Mouse (Mus musculus): ENCODE data around the gene Rpp25. TPM values are rescaled to one million over a fixed set of nuclear protein-coding genes. Genes with fewer than 3 reads are reported as not detected.

Rpp25 gene
- total and polyA plus RNA-seq, 2 experiments from 2014 or later = 11.7 to 17.0 TPM

GRCm38 (mm10) chr9:57517113-57517512 is 13.3 kb downstream of the Rpp25 start:
- TF ChIP-seq CTCF (IDR thresholded peaks at IDR 0.05; ENCODE audit: low read depth) = peak; percentile 89
- no peaks in the 10 kb centered on the region for H3K27me3 ChIP-seq (ENCODE audit: insufficient read depth, low read length)
- H3K9me3 ChIP-seq (ENCODE audit: low read length) = no peaks in the 10 kb centered on the region
- no peaks in the 10 kb centered on the region for H3K36me3 ChIP-seq (ENCODE audit: insufficient read depth, low read length)
- no peak overlapping the region for H3K27ac ChIP-seq
- no peak overlapping the region for H3K9ac ChIP-seq (replicated peaks; ENCODE audit: low read length)
- no peak for ATAC-seq
- H3K4me2 ChIP-seq (ENCODE audit: low read depth, low read length) = no peak overlapping the region
- H3K4me3 ChIP-seq (ENCODE audit: low read length) = no peak overlapping the region
- DNase-seq (ENCODE audit: low spot score) = peak; percentile 90
- 12% methylated on average over 3 of the region's 3 CpGs for WGBS
- H3K4me1 ChIP-seq (ENCODE audit: insufficient read depth, low read length) = peaks cover 2% of the 10 kb centered on the region; the same call in 1 of the 2 replicates

GRCm38 (mm10) chr9:57520375-57521055 is 16.7 kb downstream of the Rpp25 start:
- H3K4me1 ChIP-seq (ENCODE audit: insufficient read depth, low read length) = peaks cover 10% of the 10 kb centered on the region; the same call in 1 of the 2 replicates
- 25% methylated on average over 16 of the region's 16 CpGs for WGBS
- peak overlapping the region; percentile 98 for H3K9ac ChIP-seq (replicated peaks; ENCODE audit: low read length)
- H3K4me3 ChIP-seq (ENCODE audit: low read length) = peak overlapping the region; percentile 98
- DNase-seq (ENCODE audit: low spot score) (no peak), ATAC-seq (peak; percentile 54)
- H3K36me3 ChIP-seq (ENCODE audit: insufficient read depth, low read length) = no peaks in the 10 kb centered on the region
- H3K27ac ChIP-seq = peak overlapping the region; percentile 97
- H3K9me3 ChIP-seq (ENCODE audit: low read length) = no peaks in the 10 kb centered on the region
- peak; percentile 32 for TF ChIP-seq CTCF (IDR thresholded peaks at IDR 0.05; ENCODE audit: low read depth)
- peak overlapping the region; percentile 77 for H3K4me2 ChIP-seq (ENCODE audit: low read depth, low read length)
- H3K27me3 ChIP-seq (ENCODE audit: insufficient read depth, low read length) = no peaks in the 10 kb centered on the region

GRCm38 (mm10) chr9:57521056-57521911 is 17.5 kb downstream of the Rpp25 start, which contains the start of gene Cox5a:
Gene Cox5a (plus strand): TSS chr9:57521274.
- peak; percentile 97 for DNase-seq (ENCODE audit: low spot score)
- TF ChIP-seq CTCF (IDR thresholded peaks at IDR 0.05; ENCODE audit: low read depth) = no peak; the same call in 1 of the 2 replicates
- H3K4me3 ChIP-seq (ENCODE audit: low read length) = peak within 1 kb of the TSS; percentile 98
- WGBS = 2% methylated on average over 92 of the region's 95 CpGs
- no peaks in the 10 kb centered on the region for H3K27me3 ChIP-seq (ENCODE audit: insufficient read depth, low read length)
- no peaks in the 10 kb centered on the region for H3K9me3 ChIP-seq (ENCODE audit: low read length)
- peak within 1 kb of the TSS; percentile 77 for H3K4me2 ChIP-seq (ENCODE audit: low read depth, low read length)
- peak within 1 kb of the TSS; percentile 97 for H3K27ac ChIP-seq
- H3K36me3 ChIP-seq (ENCODE audit: insufficient read depth, low read length) = no peaks in the 10 kb centered on the region
- ATAC-seq = peak; percentile 96
- H3K4me1 ChIP-seq (ENCODE audit: insufficient read depth, low read length) = peaks cover 10% of the 10 kb centered on the region; the same call in 1 of the 2 replicates
- H3K9ac ChIP-seq (replicated peaks; ENCODE audit: low read length) = peak within 1 kb of the TSS; percentile 98

- no peak for TF ChIP-seq CTCF (IDR thresholded peaks at IDR 0.05; ENCODE audit: low read depth)
Measured at GRCm38 (mm10) chr9:57522114-57522860, 18.5 kb downstream of the Rpp25 start.

DNA sequence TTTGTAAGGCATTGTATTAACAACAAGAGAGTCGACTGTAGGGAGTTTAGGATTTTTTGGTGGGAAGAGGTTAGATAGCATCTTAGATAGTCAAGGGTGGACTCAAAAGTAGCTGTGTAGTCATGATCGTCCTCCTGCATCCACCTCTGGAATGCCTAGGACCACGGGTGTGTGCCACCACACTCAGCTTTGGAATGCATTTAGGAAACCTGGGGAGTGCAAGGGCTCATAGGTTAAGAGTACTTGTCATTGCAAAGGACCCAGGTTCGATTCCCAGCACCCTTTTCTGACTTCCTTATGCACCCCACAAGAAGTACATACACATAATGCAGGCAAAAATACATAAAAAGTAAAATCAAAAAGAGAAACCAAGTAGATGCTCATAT is 19.0 kb downstream of the Rpp25 start:
- Histone ChIP-seq H3K4me2 (ENCODE audit: low read depth, low read length) (peak overlapping the region; percentile 77), H3K4me3 (ENCODE audit: low read length) (peak overlapping the region; percentile 98), H3K36me3 (ENCODE audit: insufficient read depth, low read length) (no peaks in the 10 kb centered on the region), H3K4me1 (ENCODE audit: insufficient read depth, low read length) (peaks cover 10% of the 10 kb centered on the region; the same call in 1 of the 2 replicates), H3K27ac (no peak overlapping the region), H3K9ac (replicated peaks; ENCODE audit: low read length) (peak overlapping the region; percentile 98; the same call in 1 of the 2 replicates), H3K27me3 (ENCODE audit: insufficient read depth, low read length) (no peaks in the 10 kb centered on the region), H3K9me3 (ENCODE audit: low read length) (no peaks in the 10 kb centered on the region)
- DNase-seq (ENCODE audit: low spot score) = no peak
- TF ChIP-seq CTCF (IDR thresholded peaks at IDR 0.05; ENCODE audit: low read depth) = no peak
- ATAC-seq = no peak
- 82% methylated on average over 4 of the region's 4 CpGs for WGBS

More at GRCm38 (mm10) chr9:57522114-57522860, 18.5 kb downstream of the Rpp25 start:
- Histone ChIP-seq H3K27ac (peak overlapping the region; percentile 97), H3K4me2 (ENCODE audit: low read depth, low read length) (peak overlapping the region; percentile 77), H3K27me3 (ENCODE audit: insufficient read depth, low read length) (no peaks in the 10 kb centered on the region), H3K36me3 (ENCODE audit: insufficient read depth, low read length) (no peaks in the 10 kb centered on the region), H3K4me1 (ENCODE audit: insufficient read depth, low read length) (peaks cover 10% of the 10 kb centered on the region; the same call in 1 of the 2 replicates), H3K9ac (replicated peaks; ENCODE audit: low read length) (peak overlapping the region; percentile 98), H3K4me3 (ENCODE audit: low read length) (peak overlapping the region; percentile 98), H3K9me3 (ENCODE audit: low read length) (no peaks in the 10 kb centered on the region)
- 47% methylated on average over 7 of the region's 7 CpGs for WGBS
- ATAC-seq (no peak), DNase-seq (ENCODE audit: low spot score) (no peak)

GRCm38 (mm10) chr9:57523754-57524153 is 19.9 kb downstream of the Rpp25 start:
- Histone ChIP-seq H3K4me3 (ENCODE audit: low read length) (no peak overlapping the region), H3K9me3 (ENCODE audit: low read length) (no peaks in the 10 kb centered on the region), H3K4me2 (ENCODE audit: low read depth, low read length) (no peak overlapping the region), H3K27ac (no peak overlapping the region), H3K4me1 (ENCODE audit: insufficient read depth, low read length) (peaks cover 10% of the 10 kb centered on the region; the same call in 1 of the 2 replicates), H3K27me3 (ENCODE audit: insufficient read depth, low read length) (no peaks in the 10 kb centered on the region), H3K9ac (replicated peaks; ENCODE audit: low read length) (no peak overlapping the region), H3K36me3 (ENCODE audit: insufficient read depth, low read length) (no peaks in the 10 kb centered on the region)
- DNase-seq (ENCODE audit: low spot score) = peak; percentile 91
- ATAC-seq = no peak
- peak; percentile 69 for TF ChIP-seq CTCF (IDR thresholded peaks at IDR 0.05; ENCODE audit: low read depth)
- WGBS = 83% methylated on average over 1 of the region's 1 CpGs

Data from hindbrain, postnatal 0 days (tissue).